In genomic region chr3:32614786-32615185, GRCm38 (mm10) we compare ENCODE assay signal across 13 mouse cellular contexts. TPM values are rescaled to one million over a fixed set of nuclear protein-coding genes. Genes with fewer than 3 reads are reported as not detected.
DNase-seq lines count a peak whose midpoint lies in the region; ATAC-seq and TF ChIP-seq lines count a peak whose summit lies in the region.
"Had no signal": no experiment of that assay in that cellular context is flagged by ENCODE, and none has a peak within 500 bp of the region (broad histone marks: within the 10 kb centered on the region; RNA-seq: fewer than 3 reads in every experiment).

No protein-coding gene starts in this region.

- no peak overlapping the region for H3K4me3 ChIP-seq in embryonic facial prominence, embryonic 13.5 days
- no peak overlapping the region for H3K4me3 ChIP-seq in embryonic facial prominence, embryonic 10.5 days
- H3K4me3 ChIP-seq in intestine, embryonic 14.5 days (ENCODE audit: low read depth, low read length): no peak overlapping the region
- H3K4me3 ChIP-seq in intestine, embryonic 16.5 days (ENCODE audit: low read length): no peak overlapping the region
- H3K4me3 ChIP-seq in hindbrain, postnatal 0 days (ENCODE audit: low read length): no peak overlapping the region
- H3K4me3 ChIP-seq: midbrain, embryonic 12.5 days had no signal

- H3K9ac ChIP-seq in embryonic facial prominence, embryonic 13.5 days: no peak overlapping the region
- H3K9ac ChIP-seq in intestine, embryonic 14.5 days (ENCODE audit: low read length): no peak overlapping the region
- H3K9ac ChIP-seq in intestine, embryonic 16.5 days (ENCODE audit: low read depth, low read length): no peak overlapping the region
- H3K9ac ChIP-seq in hindbrain, postnatal 0 days (replicated peaks; ENCODE audit: low read length): no peak overlapping the region
- H3K9ac ChIP-seq: liver, embryonic 15.5 days; midbrain, embryonic 12.5 days had no signal

- DNase-seq in embryonic facial prominence, embryonic 10.5 days (ENCODE audit: low spot score): no peak
- DNase-seq in intestine, embryonic 14.5 days (ENCODE audit: low spot score): no peak
- DNase-seq in A20 (ENCODE audit: low read depth, low spot score): peak; percentile 38
- DNase-seq in hindbrain, postnatal 0 days (ENCODE audit: low spot score): no peak
- DNase-seq in right cerebral cortex, adult 18-20 months: no peak
- DNase-seq in cerebellum, postnatal 25 days: no peak
- DNase-seq: cerebellum, adult 11 months; gastrocnemius, postnatal 25 days; kidney, adult 8-10 months had no signal

- H3K9me3 ChIP-seq in embryonic facial prominence, embryonic 13.5 days: no peaks in the 10 kb centered on the region
- H3K9me3 ChIP-seq in embryonic facial prominence, embryonic 10.5 days: no peaks in the 10 kb centered on the region
- no peaks in the 10 kb centered on the region for H3K9me3 ChIP-seq in intestine, embryonic 14.5 days (ENCODE audit: control insufficient read depth, low read length)
- H3K9me3 ChIP-seq in intestine, embryonic 16.5 days (ENCODE audit: control insufficient read depth, low read length): no peaks in the 10 kb centered on the region
- H3K9me3 ChIP-seq in hindbrain, postnatal 0 days (ENCODE audit: low read length): no peaks in the 10 kb centered on the region
- H3K9me3 ChIP-seq: liver, embryonic 15.5 days; midbrain, embryonic 12.5 days had no signal

- 68% methylated on average over 2 of the region's 2 CpGs for WGBS in embryonic facial prominence, embryonic 13.5 days
- WGBS in embryonic facial prominence, embryonic 10.5 days: 71% methylated on average over 2 of the region's 2 CpGs
- WGBS in intestine, embryonic 14.5 days: 59% methylated on average over 2 of the region's 2 CpGs
- 64% methylated on average over 2 of the region's 2 CpGs for WGBS in intestine, embryonic 16.5 days
- 78% methylated on average over 2 of the region's 2 CpGs for WGBS in hindbrain, postnatal 0 days

- peaks cover 10% of the 10 kb centered on the region for H3K4me1 ChIP-seq in embryonic facial prominence, embryonic 13.5 days
- H3K4me1 ChIP-seq in embryonic facial prominence, embryonic 10.5 days: peaks cover 20% of the 10 kb centered on the region
- peaks cover 8% of the 10 kb centered on the region for H3K4me1 ChIP-seq in intestine, embryonic 14.5 days (replicated peaks; ENCODE audit: control insufficient read depth, insufficient read depth, low read length)
- H3K4me1 ChIP-seq in intestine, embryonic 16.5 days (ENCODE audit: control insufficient read depth, insufficient read depth, low read length): no peaks in the 10 kb centered on the region
- H3K4me1 ChIP-seq in hindbrain, postnatal 0 days (ENCODE audit: insufficient read depth, low read length): peaks cover 4% of the 10 kb centered on the region; the same call in 1 of the 2 replicates

- peaks cover 6% of the 10 kb centered on the region; the same call in 1 of the 2 replicates for H3K36me3 ChIP-seq in embryonic facial prominence, embryonic 13.5 days
- no peaks in the 10 kb centered on the region for H3K36me3 ChIP-seq in embryonic facial prominence, embryonic 10.5 days (replicated peaks)
- no peaks in the 10 kb centered on the region for H3K36me3 ChIP-seq in intestine, embryonic 14.5 days (ENCODE audit: control insufficient read depth, insufficient read depth, low read length)
- no peaks in the 10 kb centered on the region for H3K36me3 ChIP-seq in intestine, embryonic 16.5 days (ENCODE audit: control insufficient read depth, insufficient read depth, low read length)
- H3K36me3 ChIP-seq in hindbrain, postnatal 0 days (ENCODE audit: insufficient read depth, low read length): no peaks in the 10 kb centered on the region
- H3K36me3 ChIP-seq: liver, embryonic 15.5 days; midbrain, embryonic 12.5 days had no signal

- no peak overlapping the region for H3K27ac ChIP-seq in embryonic facial prominence, embryonic 13.5 days
- H3K27ac ChIP-seq in embryonic facial prominence, embryonic 10.5 days (replicated peaks): no peak overlapping the region
- no peak overlapping the region for H3K27ac ChIP-seq in intestine, embryonic 14.5 days (ENCODE audit: low read depth)
- H3K27ac ChIP-seq in intestine, embryonic 16.5 days (ENCODE audit: low read length): no peak overlapping the region
- H3K27ac ChIP-seq in hindbrain, postnatal 0 days: no peak overlapping the region
- H3K27ac ChIP-seq: liver, embryonic 15.5 days; midbrain, embryonic 12.5 days had no signal

- peak overlapping the region; percentile 61 for H3K4me2 ChIP-seq in embryonic facial prominence, embryonic 13.5 days
- peak overlapping the region; percentile 55; the same call in 1 of the 2 replicates for H3K4me2 ChIP-seq in intestine, embryonic 14.5 days (ENCODE audit: low read length)
- no peak overlapping the region for H3K4me2 ChIP-seq in intestine, embryonic 16.5 days (ENCODE audit: low read depth, low read length)
- peak overlapping the region; percentile 66 for H3K4me2 ChIP-seq in hindbrain, postnatal 0 days (ENCODE audit: low read depth, low read length)

- ATAC-seq in embryonic facial prominence, embryonic 13.5 days (ENCODE audit: insufficient number of reproducible peaks, insufficient read depth, low FRiP score, low TSS enrichment, low read depth): no peak
- no peak for ATAC-seq in intestine, embryonic 14.5 days (replicated peaks; ENCODE audit: low FRiP score, low TSS enrichment, low read depth)
- no peak for ATAC-seq in intestine, embryonic 16.5 days
- ATAC-seq in hindbrain, postnatal 0 days: no peak

- no peaks in the 10 kb centered on the region for H3K27me3 ChIP-seq in embryonic facial prominence, embryonic 13.5 days
- no peaks in the 10 kb centered on the region for H3K27me3 ChIP-seq in embryonic facial prominence, embryonic 10.5 days (replicated peaks; ENCODE audit: low read depth, poor library complexity, severe bottlenecking)
- no peaks in the 10 kb centered on the region for H3K27me3 ChIP-seq in intestine, embryonic 14.5 days (replicated peaks; ENCODE audit: control insufficient read depth, insufficient read depth, low read length)
- H3K27me3 ChIP-seq in intestine, embryonic 16.5 days (replicated peaks; ENCODE audit: control insufficient read depth, insufficient read depth, low read length): no peaks in the 10 kb centered on the region; the same call in 1 of the 2 replicates
- H3K27me3 ChIP-seq in hindbrain, postnatal 0 days (ENCODE audit: insufficient read depth, low read length): no peaks in the 10 kb centered on the region

- TF ChIP-seq CTCF in hindbrain, postnatal 0 days (IDR thresholded peaks at IDR 0.05; ENCODE audit: low read depth): no peak

RNA-seq across cellular contexts. Expression of gene Gnb4, which starts 1.6 kb away (rescaled TPM):
- 78.8 and 79.2 TPM in 2 replicates for polyA plus RNA-seq in embryonic facial prominence, embryonic 13.5 days (2015; fragmentation: Nextera tagmentation; extraction: Ambion mirVana)
- 38.8 and 44.1 TPM in 2 replicates for polyA plus RNA-seq in embryonic facial prominence, embryonic 10.5 days (2016; fragmentation: Nextera tagmentation; extraction: Ambion mirVana)
- polyA plus RNA-seq in intestine, embryonic 14.5 days (2014; fragmentation: Nextera tagmentation; extraction: Ambion mirVana): 53.0 and 64.2 TPM in 2 replicates
- polyA plus RNA-seq in intestine, embryonic 16.5 days (2015; fragmentation: Nextera tagmentation; extraction: Ambion mirVana): 43.4 and 44.4 TPM in 2 replicates
- 124 and 138 TPM in 2 replicates for total RNA-seq in hindbrain, postnatal 0 days (2014; rRNA removed)
- polyA plus RNA-seq in hindbrain, postnatal 0 days (2015; fragmentation: Nextera tagmentation; extraction: Ambion mirVana): 123 and 124 TPM in 2 replicates
